Mouse (Mus musculus) NIH3T3 (cell line): Measurements from ENCODE around the gene Tnks2.

Experiments
- DNase-seq: peaks from one replicate; pipeline ENCODE4 v3.0.0-alpha.2; 2012; ENCODE audit warnings: low read depth

The Tnks2 gene

GRCm38 (mm10) chr19:36896791-36897569 lies 62.9 kb downstream of the Tnks2 start:
- DNase-seq, result no peak

- peak; percentile 45 for DNase-seq
Measured at GRCm38 (mm10) chr19:36897778-36898177, 63.7 kb downstream of the Tnks2 start.

DNA sequence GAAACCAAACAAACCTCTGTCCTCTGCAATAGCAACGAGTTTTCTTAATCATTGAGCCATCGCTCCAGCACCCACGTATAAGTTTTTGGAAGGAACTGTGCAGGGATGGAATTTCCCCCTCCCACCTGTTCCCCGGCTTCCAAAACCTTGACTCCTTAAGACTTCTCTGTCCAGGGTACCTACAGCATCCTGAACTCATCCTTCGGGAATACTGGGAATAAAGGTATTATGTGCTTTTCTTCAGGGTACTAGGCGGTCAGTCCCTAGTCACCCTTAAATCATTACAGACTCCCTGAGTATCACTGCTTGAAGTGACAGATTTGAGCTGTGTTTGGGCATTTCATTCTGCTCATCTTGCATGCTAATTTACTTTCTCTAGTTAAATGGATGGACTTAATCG lies 69.3 kb downstream of the Tnks2 start:
- DNase-seq, result no peak

GRCm38 (mm10) chr19:36904211-36905007 lies 70.4 kb downstream of the Tnks2 start:
- DNase-seq, result no peak

GRCm38 (mm10) chr19:36909150-36909549 lies 75.1 kb downstream of the Tnks2 start:
- no peak for DNase-seq

DNA sequence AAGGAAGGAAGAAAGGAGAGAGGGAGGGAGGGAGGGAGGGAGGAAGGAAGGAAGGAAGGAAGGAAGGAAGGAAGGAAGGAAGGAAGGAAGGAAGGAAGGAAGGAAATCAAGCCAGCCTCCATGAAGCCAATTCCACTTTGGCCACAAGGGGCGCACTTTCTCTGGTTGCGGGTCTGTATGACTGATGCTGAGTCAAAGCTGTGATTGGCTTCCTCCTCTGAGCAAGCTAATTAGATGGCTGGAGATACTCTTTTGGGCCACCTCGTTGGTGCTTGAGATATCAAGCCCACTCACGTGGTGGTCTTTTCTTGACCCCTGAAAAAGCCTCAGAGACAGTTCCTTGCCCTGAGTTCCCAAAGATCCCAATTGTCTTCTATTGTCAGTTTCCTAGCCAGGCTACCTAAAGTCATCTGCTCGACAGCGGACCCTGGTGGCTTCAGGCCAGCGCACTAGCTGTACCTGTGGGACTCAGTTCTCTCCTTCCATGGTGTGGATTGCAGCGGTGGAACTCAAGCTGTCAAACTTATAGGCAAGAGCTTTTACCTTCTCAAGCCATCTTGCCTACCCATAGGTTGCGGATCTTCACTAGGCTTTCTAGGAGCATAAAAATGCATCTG lies 75.8 kb downstream of the Tnks2 start:
- DNase-seq, result peak; percentile 84

- no peak for DNase-seq
Measured at GRCm38 (mm10) chr19:36910424-36911045, 76.5 kb downstream of the Tnks2 start.

DNA sequence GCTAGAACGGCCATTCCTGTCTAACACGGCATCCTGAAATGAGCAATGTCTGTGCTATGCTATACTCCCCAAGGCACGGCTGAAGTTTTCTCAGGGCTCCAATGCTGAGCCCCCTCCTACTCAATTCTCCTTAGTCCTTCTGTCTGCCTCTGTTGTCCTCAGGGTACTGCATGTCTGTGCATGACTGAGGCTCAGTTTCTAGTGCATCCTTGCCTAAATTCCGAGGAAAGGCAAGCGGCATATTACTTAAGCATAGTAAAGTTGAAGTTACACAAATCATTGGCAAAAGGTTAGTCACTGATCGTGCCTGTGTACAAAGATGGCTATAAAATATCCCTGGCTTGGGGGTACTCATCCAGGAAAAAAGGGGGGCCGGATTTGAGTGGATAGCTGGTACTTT lies 79.0 kb downstream of the Tnks2 start:
- no peak for DNase-seq

- DNase-seq, result no peak
Measured at GRCm38 (mm10) chr19:36916206-36916605, 82.2 kb downstream of the Tnks2 start.

DNA sequence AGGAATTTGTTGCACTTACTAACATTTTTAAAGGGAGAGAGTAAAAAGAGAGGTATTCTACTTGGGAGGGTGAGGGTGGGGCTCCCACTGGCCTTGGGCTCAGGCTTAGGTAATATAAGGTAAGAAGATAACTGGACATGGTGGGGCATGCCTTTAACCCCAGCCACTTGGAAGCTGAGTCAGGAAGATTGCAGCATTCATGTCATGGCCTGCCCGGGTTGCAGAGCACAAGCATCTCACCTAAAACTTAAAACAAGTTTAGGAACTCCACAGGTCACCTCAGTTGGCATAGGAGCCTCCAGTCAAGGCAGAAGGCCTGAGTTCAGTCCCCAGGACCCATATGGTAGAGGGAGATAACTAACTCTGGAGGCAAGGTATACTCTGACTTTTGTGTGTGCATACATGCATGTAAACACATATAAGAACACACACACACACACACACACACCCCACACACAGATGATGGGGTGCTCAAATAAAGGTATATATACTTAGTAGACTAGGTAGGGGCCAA lies 82.9 kb downstream of the Tnks2 start:
- DNase-seq, result no peak

GRCm38 (mm10) chr19:36918441-36919301 lies 84.6 kb downstream of the Tnks2 start:
- DNase-seq, result peak; percentile 87

DNA sequence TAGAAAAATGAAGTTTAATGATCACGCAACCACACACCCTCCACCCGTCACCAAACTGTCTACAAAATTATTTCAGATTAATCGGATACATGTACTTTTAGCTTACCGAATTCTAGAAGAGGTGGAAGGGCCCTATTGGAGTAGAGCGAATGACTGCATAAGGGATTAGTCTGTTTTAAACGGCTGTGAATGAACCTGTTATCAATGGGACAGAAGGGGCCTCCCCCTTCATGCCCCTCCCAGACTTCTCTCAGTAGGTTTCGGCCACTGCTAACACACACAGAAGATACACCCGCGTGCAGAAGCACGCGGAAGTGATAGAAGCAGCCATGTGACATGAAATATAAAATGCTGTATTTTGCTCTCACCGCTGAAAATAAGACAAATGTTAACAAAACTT lies 85.4 kb downstream of the Tnks2 start, which contains the start of gene Fgfbp3:
TSS of gene Fgfbp3 (minus strand) at position 150 of the 400 bp plus-strand sequence.
- peak; percentile 44 for DNase-seq

DNA sequence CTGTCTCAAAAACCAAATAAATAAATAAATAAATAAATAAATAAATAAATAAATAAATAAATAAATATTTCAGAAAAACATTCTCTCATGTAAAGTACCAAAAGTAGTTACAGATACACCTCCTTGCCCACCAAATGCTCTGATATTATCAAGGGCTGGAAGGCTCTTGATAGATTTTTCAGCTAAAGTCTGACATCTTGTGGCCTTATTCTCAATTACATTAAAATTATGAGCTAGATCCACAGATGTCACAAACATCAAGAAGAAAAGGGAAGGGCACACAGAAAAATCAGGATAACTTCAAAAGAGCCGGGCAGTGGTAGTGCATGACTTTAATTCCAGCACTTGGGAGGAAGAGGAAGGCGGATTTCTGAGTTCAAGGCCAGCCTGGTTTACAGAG lies 88.0 kb downstream of the Tnks2 start:
- peak; percentile 77 for DNase-seq

DNA sequence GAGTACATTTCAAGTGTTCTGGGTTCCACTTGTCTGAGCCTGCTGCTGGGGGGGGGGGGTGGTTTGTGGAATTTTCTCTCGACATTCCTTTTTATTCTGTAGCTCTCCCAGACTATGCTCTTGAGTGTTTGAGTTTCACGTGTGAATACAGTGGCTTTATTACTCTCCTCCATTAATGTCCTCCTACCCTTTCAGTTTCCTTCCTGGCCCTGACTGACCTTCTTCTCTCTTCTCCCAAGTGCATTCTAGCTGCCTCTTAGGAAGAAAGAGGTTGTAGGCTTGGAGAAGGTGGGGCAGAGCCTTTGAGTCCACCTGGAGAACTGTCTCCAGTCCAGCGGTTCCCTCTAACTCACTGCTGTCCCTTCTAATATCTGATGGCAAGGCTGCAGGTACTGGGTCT lies 88.9 kb downstream of the Tnks2 start:
- DNase-seq, result no peak

DNA sequence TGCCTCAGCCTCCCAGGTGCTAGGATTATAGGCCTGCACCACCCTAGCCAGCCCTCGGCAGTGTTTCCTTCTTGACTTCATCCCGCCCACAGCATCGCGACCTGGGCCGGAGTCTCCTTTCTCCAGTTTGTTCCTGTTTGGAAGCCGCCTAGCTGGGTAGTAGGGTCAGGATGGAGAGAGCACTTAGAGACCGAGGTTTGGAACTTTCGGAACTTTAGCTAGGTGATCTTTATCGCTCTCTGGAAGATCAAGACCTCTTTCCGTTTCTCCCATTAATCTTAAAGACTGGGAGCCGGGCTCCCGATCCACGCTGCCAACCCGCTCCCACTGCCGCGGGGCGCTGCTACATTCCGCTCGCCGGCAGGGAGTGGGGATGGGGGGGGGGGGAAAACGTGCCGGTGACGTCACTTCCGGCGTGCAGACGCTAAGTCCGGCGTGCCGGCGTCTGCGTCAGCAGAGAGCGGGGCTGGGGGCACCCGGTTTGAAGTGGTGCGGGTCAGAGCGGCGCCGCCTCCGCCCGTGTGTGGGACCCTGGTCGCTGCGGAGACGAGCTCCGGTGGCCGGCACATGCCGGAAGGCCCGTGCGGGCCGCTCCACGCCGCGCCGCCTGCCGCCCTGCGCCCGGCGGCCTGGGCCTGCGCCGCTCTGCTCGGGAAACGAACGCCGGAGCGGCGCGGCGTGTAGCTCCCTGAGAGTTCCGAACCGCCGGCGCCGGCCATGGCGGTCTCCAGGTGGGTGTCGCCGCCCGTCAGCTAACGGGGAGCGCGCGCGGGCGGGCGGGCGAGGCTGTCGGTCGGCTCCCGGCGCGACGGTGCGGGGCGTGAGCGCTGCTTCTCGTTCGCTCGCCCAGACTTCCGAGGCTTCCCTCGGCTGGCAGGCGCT lies 91.9 kb downstream of the Tnks2 start, which contains the start of gene Btaf1:
TSS of gene Btaf1 (plus strand) at position 409 of the 882 bp plus-strand sequence.
- DNase-seq, result peak; percentile 97

- peak; percentile 9 for DNase-seq
Measured at GRCm38 (mm10) chr19:36926553-36927236, 92.7 kb downstream of the Tnks2 start.

DNA sequence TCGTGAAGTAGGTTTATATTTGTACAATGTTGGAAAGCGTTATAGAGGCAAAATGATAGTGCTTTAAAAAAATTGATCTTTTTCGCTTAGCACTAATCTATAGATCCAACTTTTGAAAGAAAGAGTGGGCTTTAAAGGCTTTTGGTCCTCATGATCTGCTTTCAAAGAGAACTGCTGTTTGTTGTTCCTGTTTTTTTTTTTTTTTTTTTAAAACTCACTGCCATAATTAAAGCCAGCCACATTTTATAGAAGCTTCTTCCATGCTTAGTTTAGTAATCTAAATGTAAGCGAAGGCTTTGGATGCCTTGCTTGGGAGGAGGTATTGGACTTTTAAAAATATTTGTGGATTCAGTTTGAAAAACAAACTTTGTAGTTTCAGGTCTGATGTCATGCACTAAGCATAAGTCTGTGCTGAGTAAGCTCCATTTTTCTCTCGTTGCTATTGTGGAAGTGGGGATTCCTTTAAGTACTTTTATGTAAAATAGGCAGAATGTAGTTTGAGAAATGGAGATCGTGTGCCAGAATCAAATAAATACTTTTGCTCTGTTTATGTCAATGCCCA lies 93.8 kb downstream of the Tnks2 start:
- peak; percentile 33 for DNase-seq

GRCm38 (mm10) chr19:36929816-36930215 lies 95.8 kb downstream of the Tnks2 start:
- no peak for DNase-seq

- no peak for DNase-seq
Measured at GRCm38 (mm10) chr19:36932097-36932496, 98.1 kb downstream of the Tnks2 start.
